Mouse (Mus musculus): ENCODE data around the gene Hs6st2. TPM values are rescaled to one million over a fixed set of nuclear protein-coding genes. Genes with fewer than 3 reads are reported as not detected.
A peak's percentile ranks its signal among the peaks of the same experiment; 100 is the strongest.

The Hs6st2 gene
- polyA plus RNA-seq, 1 experiment = 0.36 TPM

DNA sequence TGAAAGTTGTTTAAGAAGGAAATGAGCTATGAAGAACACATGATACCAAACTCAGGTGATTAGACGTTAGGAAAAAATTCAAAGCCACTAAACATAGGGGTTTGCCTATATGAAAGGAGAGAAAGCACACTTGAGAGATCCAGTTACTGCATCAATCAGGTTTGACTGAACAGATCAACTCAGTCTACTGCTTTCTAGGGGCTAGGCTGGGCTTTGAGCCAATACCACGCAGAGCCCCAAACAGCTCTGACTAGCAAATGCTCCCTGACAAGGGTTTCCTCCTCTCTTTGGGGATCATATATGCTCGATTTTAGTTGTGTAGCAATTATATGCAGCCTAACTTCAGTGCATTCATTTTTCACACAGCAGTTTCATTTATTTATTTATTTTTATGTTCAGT is 96.2 kb downstream of the Hs6st2 start:
- DNase-seq (ENCODE audit: low spot score) = no peak

- no peak for DNase-seq (ENCODE audit: low spot score)
Measured at GRCm38 (mm10) chrX:51581704-51582103, 100.0 kb downstream of the Hs6st2 start.

DNA sequence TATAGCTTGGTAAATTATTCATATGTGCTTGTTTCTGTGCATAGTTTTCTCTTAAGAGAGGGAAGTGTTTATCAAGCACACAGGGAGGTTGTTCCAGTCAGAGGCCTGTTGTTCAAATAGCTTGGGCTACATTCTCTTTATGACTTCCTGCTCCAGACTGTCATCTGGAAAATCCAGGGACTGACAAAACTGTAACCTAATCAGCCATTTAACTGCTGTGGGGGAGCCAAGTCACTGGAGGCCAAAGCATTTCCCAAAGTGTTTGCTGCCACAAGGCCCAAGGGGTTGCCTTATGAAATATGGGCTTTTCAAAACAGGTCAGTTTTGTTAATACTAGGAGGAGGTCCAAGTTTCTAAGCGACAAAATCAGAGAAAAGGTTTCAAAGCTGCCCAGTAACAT is 119.8 kb downstream of the Hs6st2 start:
- no peak for DNase-seq (ENCODE audit: low spot score)

GRCm38 (mm10) chrX:51539626-51540025 is 142.0 kb downstream of the Hs6st2 start:
- DNase-seq (ENCODE audit: low spot score) = no peak

DNA sequence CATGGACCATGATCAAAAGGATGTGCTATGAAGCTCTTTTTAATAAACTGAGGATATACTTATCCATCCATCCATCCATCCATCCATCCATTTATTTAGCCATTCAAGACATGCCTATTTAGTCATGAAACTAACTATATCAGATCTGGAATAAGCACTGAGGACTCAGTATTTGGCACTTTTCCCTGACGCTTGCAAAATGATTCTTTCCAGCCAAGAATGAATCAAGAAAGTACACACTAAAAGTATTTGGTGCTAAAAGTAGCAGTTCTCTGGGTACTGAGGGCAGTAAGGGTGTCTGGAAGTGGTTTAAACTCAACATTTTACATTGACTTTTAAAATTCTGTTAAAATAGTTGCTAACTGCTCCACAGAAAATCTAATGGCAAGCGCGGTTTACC is 144.6 kb downstream of the Hs6st2 start:
- no peak for DNase-seq (ENCODE audit: low spot score)

GRCm38 (mm10) chrX:51535226-51535625 is 146.4 kb downstream of the Hs6st2 start:
- DNase-seq (ENCODE audit: low spot score) = no peak

- DNase-seq (ENCODE audit: low spot score) = no peak
Measured at GRCm38 (mm10) chrX:51531136-51531535, 150.5 kb downstream of the Hs6st2 start.

GRCm38 (mm10) chrX:51528601-51529000 is 153.1 kb downstream of the Hs6st2 start:
- no peak for DNase-seq (ENCODE audit: low spot score)

DNA sequence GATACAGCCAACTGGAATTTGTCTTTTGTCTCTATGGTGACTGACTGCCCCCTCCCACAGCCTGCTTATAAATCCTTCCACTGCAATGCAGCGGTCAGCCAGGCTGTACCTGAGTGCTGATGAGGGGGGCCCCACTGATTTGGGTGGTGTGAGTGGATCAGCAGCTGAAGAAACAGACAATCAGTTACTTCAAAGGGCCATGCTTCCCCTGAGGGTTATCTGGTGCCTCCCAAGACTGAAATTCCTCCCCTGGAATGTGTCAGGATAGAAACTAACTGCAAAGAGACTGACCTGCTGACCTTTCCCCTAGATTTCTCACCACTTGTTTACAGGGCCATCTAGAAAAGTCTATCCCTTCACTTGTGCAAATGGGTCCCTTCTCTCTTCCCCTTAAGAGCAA is 166.8 kb downstream of the Hs6st2 start:
- no peak for DNase-seq (ENCODE audit: low spot score)

DNA sequence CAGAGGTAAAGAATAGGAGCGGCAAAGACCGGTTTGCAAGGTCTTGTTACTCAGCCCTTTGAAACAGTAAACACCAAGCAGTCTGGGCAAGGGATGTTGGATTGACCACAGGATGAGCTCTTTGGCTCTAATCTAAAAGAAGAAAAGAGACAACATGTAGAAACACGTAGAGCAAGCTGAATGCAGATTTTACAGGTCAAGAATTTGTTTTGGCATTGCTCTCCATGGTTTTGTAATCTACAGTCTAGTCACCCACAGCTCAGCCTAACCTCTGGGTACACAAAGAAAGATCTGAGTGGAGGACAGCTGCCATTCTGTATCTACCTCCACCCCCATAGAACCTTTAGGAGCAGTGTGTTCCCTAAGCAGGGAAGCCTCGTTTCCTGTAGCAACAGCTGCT is 175.1 kb downstream of the Hs6st2 start:
- DNase-seq (ENCODE audit: low spot score) = no peak

DNA sequence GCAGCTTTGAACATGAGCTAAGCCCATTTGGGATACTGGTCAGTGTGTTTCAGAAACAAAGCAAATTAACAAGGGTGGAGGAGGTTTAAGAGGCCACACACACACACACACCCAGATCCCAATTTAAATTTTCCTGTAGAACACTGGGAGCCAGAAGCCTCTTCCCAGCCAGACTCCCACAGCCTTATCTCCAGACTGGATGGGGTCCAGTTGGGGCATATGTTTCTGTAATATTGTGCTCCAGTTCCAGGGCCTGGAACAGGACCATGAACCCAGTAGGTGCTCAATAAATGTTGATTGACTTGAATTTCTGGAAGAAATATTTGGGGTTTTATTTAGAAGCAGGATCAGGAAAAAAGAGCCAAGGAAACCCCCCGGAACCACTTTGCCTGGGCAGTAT is 176.0 kb downstream of the Hs6st2 start:
- no peak for DNase-seq (ENCODE audit: low spot score)

DNA sequence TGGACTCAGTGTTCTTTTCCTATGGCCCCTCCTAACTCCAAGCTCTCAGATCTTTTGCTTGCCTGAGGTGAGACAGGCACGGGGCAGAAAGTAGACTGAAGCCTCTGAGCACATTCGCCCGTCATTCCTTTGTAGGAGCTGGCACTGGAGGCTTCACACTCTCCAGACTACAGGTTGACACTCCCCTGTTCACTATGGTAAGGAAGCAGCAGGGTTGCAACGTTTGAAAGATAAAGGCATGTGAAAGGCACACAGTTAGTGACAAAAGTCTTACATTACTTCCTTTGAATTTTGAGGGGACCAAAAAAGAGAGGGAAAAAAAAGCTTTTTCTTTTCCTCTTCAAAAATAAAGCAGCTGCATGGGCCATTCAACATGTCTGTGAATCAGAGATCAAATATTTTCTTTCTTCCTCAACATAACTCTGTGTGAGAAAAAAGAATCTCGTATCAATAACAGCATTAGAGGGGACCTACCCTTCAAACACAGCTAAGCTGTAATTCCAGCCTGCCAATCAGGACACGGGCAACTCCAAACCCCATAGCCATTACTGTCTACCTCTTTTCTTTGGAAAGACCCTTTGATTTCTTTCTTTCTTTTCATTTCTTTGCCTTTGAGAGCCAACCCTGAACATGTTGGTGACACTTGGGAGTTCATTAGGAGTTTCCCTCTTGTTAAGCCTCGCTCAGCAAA is 177.7 kb downstream of the Hs6st2 start:
- DNase-seq (ENCODE audit: low spot score) = no peak

DNA sequence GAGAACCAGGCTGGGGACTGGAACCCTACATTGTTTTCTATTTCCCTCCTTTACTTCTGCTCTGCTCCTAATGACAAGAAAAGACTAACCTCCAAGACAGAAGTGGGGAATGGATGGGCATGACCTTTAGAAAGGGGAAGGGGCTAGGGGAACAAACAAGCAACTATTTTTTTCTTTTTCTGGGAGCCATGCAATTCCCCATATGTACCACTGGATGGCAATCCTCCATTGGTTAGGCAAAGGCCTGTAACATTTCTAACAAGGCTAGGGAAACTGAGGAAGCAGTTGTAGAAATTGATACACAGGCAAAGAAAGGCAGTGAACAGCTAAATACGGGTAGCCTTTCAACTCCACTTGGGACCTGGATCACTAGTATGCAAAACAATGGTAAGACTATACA is 183.8 kb downstream of the Hs6st2 start:
- DNase-seq (ENCODE audit: low spot score) = no peak

- no peak for DNase-seq (ENCODE audit: low spot score)
Measured at GRCm38 (mm10) chrX:51488374-51488773, 193.3 kb downstream of the Hs6st2 start.

DNA sequence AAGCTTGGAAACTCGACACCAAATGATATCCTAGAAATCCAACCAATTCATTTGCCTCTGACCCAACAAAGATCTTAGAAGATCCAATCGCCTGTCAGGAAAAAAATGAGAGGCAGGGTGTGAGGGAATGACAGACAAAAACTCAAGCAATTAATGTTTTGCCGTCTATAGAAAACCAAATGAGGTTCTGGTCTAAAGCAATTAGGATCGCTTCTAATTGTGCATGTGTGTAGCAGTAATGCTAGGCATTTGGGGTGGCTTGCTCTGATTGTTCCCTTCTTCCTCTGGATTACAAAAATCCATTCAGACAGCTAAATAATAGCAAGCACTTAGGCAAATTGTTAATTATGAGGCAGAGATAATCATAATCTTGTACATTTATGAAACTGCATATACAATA is 212.2 kb downstream of the Hs6st2 start:
- no peak for DNase-seq (ENCODE audit: low spot score)

- DNase-seq (ENCODE audit: low spot score) = no peak
Measured at GRCm38 (mm10) chrX:51461413-51461812, 220.2 kb downstream of the Hs6st2 start.

- no peak for DNase-seq (ENCODE audit: low spot score)
Measured at GRCm38 (mm10) chrX:51443366-51443765, 238.3 kb downstream of the Hs6st2 start.

GRCm38 (mm10) chrX:51431706-51432105 is 249.9 kb downstream of the Hs6st2 start:
- no peak for DNase-seq (ENCODE audit: low spot score)

DNA sequence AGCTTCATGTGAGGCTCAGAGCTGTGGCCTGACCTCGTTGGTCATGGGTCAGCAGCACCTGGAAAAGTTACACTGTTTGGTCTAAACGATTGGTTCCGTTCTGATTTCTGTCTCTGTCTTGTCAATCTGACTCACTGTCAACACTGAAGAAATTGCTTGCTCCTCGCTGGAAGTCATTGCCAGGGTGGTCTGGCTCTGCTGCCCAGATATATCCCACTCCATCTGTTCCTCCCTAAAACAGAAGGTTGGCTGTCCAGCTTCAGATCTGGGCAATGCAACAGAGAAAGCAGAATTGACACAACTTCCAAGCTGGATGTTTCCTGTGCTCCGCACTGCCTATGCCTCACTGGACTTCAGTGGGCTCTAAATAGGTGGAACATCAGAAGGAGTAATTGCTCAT is 256.6 kb downstream of the Hs6st2 start:
- no peak for DNase-seq (ENCODE audit: low spot score)

DNA sequence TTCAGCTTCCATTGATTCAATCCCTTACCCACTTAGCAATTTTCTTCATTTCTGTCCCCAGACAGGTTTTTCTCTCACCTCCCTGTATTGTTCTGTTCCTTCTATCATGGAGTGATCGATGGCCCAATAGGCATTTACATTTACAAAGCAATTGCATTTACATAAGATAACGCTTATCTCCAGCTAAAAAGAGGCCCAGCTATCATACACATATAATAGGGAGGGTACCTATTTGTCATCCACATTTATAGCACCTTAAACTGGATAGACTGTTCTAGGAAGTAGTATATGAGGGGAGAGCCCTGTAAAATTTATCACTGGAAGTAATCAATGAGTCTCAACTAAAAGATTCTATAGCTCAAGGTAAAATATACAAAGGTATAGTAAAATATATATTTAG is 271.4 kb downstream of the Hs6st2 start:
- no peak for DNase-seq (ENCODE audit: low spot score)

DNA sequence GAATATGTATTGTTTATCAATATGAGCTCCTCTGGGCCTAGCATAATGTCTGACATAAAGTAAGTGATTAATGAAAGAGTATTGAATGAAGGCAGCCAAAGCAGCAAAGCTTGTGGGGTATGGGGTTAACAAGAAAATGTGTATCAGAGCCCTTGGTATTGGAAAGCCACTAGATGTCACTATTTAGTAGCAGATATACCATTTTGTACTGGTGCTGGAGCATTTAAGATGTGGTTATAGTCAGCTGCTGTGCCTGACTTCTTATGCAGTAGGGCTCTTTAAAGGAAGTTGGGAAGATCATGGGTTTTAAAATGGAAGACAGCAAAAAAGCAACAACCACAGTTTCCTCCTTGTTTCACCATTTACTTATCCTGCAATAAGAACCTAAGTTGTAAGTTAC is 284.2 kb downstream of the Hs6st2 start:
- no peak for DNase-seq (ENCODE audit: low spot score)

DNA sequence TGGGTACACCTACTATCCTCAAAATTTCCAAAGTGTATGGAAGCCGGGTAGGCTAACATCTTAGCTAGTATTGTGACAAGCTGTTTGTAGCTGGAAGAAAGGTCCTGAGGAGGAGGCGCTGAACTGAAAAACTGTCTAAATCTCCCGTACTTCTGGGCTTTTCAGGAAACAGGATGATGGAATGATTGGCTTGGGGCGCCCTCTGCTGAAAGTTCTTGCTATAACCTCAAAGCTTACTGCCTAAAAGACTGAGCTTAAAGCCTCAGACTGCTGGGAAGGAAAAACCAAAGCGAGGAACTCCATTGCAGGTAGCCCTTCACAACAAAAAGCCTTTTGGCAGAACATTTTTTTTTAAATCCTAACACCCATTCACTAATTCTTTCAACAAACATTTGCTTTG is 307.0 kb downstream of the Hs6st2 start:
- peak; percentile 33 for DNase-seq (ENCODE audit: low spot score)

DNA sequence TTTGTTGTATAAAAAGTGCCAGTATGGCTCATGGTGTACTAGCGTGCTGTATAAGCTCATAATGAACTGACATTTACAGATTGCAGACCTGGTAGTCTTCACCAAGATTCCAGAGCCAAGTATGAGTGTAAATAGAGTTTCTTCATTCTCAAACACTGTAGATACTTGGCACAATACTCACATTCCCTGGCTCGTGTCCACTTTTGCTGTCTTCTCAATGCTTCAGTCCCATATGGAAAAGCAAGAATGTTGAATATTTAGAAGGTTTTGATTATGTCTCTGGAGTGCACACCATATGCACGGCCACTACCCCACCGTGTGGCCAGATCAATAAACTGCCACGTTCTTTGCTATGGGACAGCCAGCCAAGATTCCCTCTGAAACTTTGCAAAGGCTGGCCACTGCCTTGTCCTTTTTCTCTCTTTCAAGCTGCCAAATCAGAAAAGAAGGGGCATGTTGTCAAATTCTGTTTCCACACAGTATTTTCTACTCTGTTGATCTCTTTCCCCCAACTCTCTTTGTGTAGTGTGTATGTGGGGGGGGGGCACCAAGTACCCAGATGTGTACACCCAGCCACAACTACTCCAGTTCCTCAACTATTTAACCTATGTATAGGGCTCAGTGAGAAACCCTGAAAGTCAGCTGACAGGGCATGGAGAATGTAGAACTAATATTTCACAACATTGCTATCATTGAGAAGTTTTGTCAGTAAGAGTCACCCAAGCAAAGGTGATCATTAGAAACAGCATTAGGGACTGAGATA is 309.0 kb downstream of the Hs6st2 start:
- DNase-seq (ENCODE audit: low spot score) = no peak

DNA sequence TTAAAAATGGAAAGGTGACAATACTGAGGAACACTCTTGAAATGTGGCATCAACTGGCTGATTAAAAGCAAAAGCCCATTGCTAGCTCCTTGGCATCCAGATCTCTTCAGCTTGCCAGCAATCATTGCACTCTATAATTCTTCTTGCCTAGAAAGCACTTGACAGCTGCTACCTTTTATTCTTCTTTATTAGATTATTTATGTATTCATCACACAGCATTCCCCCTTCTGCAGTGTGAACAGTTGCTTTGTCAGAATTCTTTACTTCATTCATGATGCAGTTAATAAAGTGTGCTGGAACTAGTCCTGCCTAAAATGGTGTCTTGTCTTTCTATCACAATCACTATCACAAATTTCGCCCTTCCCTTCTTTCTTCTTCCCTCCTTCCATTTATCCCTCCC is 332.0 kb downstream of the Hs6st2 start:
- DNase-seq (ENCODE audit: low spot score) = no peak

Measured in urinary bladder, adult 2 months (tissue).